Mouse (Mus musculus) intestine, postnatal 0 days (tissue): ENCODE results near the gene 4930415L06Rik. TPM values are rescaled to one million over a fixed set of nuclear protein-coding genes. Genes with fewer than 3 reads are reported as not detected.
A peak's percentile ranks its signal among the peaks of the same experiment; 100 is the strongest.

Experiments
- ATAC-seq: fragments of 200-750 bp; cut with Nextera tagmentation; 2 replicates; pipeline ENCODE4 v1.8.0; 2017; ENCODE audit warnings: mild to moderate bottlenecking, moderate TSS enrichment, moderate library complexity
- H3K27ac ChIP-seq: fragments of 300-500 bp; sonication (generic); 2 replicates; pipeline ENCODE4 v1.5.1; 2014; ENCODE audit warnings: mild to moderate bottlenecking, low read depth, low read length, moderate library complexity
- H3K27me3 ChIP-seq: fragments of 300-500 bp; sonication (generic); replicated peaks from 2 replicates; pipeline ENCODE4 v1.6.1; 2014; ENCODE audit warnings: low read length, mixed read lengths; ENCODE audit not compliant: control insufficient read depth, insufficient read depth
- H3K36me3 ChIP-seq: fragments of 300-500 bp; sonication (generic); 2 replicates; pipeline ENCODE4 v1.6.1; 2014; ENCODE audit warnings: mild to moderate bottlenecking, moderate library complexity; ENCODE audit not compliant: control insufficient read depth, insufficient read depth
- H3K4me1 ChIP-seq: fragments of 300-500 bp; sonication (generic); replicated peaks from 2 replicates; pipeline ENCODE4 v1.6.1; 2014; ENCODE audit warnings: antibody characterized with exemption, low read length, mixed read lengths; ENCODE audit not compliant: control insufficient read depth, insufficient read depth
- H3K4me2 ChIP-seq: fragments of 300-500 bp; sonication (generic); replicated peaks from 2 replicates; pipeline ENCODE4 v1.6.1; 2014; ENCODE audit warnings: low read depth, mild to moderate bottlenecking, moderate library complexity
- H3K4me3 ChIP-seq: fragments of 300-500 bp; sonication (generic); 2 replicates; pipeline ENCODE4 v1.5.1; 2014; ENCODE audit warnings: low read depth, low read length
- H3K9ac ChIP-seq: fragments of 300-500 bp; sonication (generic); 2 replicates; pipeline ENCODE4 v1.6.1; 2014; ENCODE audit warnings: mild to moderate bottlenecking, low read depth, low read length
- H3K9me3 ChIP-seq: fragments of 300-500 bp; sonication (generic); 2 replicates; pipeline ENCODE4 v1.6.1; 2016; ENCODE audit warnings: mixed run types; ENCODE audit not compliant: control insufficient read depth
- CTCF ChIP-seq: sonication (generic); IDR thresholded peaks from 2 replicates; pipeline ENCODE4 v1.5.1; 2016; ENCODE audit warnings: low read depth, mild to moderate bottlenecking, control low read depth, antibody characterized with exemption, moderate library complexity
- WGBS: fragments of 180-500 bp; shearing (Covaris S2); extraction: QIAGEN DNeasy Blood & Tissue Kit; methylation state at CpG from one replicate; pipeline ENCODE4 v1.1.7; 2014; 5-methylcytosine and 5-hydroxymethylcytosine counted together
- polyA plus RNA-seq: library from polyadenylated mRNA; unstranded; fragments of >200 nt; fragmentation: Nextera tagmentation; extraction: Ambion mirVana; gene quantifications from 2 replicates; pipeline ENCODE4 v1.2.1, GENCODE M21; 2015

Gene 4930415L06Rik
- polyA plus RNA-seq = not detected in 2 replicates

DNA sequence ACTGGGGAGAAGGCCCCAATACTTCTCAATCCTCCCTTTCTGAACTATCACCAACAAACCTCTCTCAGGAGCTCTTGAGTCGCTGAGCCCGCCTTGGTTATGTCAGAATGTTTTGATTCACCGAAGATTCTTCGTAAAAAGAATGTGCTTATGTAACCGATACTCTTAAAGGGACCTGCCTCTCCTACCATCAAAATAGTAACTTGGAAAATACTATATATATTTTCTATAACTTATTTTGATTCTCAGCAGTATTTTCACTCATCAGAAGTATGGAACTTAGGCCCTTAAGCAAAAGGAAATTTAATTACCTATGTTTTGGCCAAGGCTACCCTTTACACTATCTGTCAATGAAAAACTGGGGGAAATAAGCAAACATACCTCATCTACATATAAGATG is at the start of gene 4930415L06Rik:
TSS of gene 4930415L06Rik (minus strand) at position 101 of the 400 bp plus-strand sequence.
- Histone ChIP-seq H3K9ac (no peak within 1 kb of the TSS), H3K4me1 (no peaks in the 10 kb centered on the region), H3K36me3 (no peaks in the 10 kb centered on the region), H3K27me3 (no peaks in the 10 kb centered on the region), H3K4me3 (no peak within 1 kb of the TSS), H3K27ac (no peak within 1 kb of the TSS), H3K4me2 (no peak within 1 kb of the TSS), H3K9me3 (no peaks in the 10 kb centered on the region)
- WGBS = 85% methylated on average over 5 of the region's 5 CpGs
- ATAC-seq = no peak
- no peak for TF ChIP-seq CTCF

DNA sequence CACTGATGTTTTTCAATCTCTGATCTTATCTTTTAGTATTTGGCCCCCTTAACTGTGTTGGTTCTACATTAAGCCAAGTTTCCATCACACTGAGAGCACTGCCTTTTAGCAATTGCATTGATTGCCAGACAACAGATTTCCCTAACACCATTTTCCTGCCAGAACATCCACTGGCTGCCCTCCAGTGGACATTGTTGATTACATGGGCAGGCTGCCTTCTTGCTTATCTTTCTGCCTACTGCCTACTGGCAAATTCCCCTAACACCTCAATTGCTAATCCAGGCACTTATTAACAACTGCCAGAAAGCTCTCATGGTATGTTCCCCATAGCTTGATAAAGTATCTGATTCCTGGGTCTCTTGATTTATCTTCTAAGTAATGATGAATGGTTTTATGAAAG is 46.0 kb upstream of the 4930415L06Rik start:
- Histone ChIP-seq H3K4me1 (no peaks in the 10 kb centered on the region), H3K4me2 (no peak overlapping the region), H3K4me3 (no peak overlapping the region), H3K27me3 (no peaks in the 10 kb centered on the region), H3K27ac (no peak overlapping the region), H3K36me3 (no peaks in the 10 kb centered on the region), H3K9ac (no peak overlapping the region), H3K9me3 (no peaks in the 10 kb centered on the region)
- ATAC-seq = no peak
- no peak for TF ChIP-seq CTCF

DNA sequence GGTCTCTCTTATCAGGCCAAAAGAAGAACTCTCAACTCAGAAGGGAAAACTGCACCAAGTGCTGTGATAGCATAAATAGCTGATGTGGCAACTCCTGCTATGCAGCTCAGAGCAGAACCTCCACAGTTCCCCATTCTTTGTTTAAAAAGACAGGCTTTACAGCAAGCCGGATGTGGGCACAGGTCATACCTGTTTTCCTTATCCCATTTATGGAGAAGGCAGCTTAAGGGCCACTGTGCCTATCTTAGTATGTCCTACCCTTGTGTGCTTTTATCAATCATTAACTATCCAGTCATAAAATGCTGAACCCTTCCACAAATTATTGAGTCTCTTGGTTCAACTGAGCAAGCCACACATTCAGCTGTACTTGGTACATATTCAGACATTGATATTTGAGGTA is 27.8 kb downstream of the 4930415L06Rik start:
- Histone ChIP-seq H3K36me3 (no peaks in the 10 kb centered on the region), H3K4me2 (no peak overlapping the region), H3K4me1 (no peaks in the 10 kb centered on the region), H3K27ac (no peak overlapping the region), H3K9me3 (no peaks in the 10 kb centered on the region), H3K27me3 (no peaks in the 10 kb centered on the region), H3K9ac (no peak overlapping the region), H3K4me3 (no peak overlapping the region)
- TF ChIP-seq CTCF = no peak
- peak; percentile 89 for ATAC-seq
- WGBS = 57% methylated on average over 1 of the region's 1 CpGs

Other genes with a start within 250 kb of the 4930415L06Rik start
- gene 4932429P05Rik, start 180.6 kb downstream of the 4930415L06Rik start, polyA plus RNA-seq = not detected in 2 replicates